Comparison of ENCODE assay signal across 8 mouse cellular contexts in the genomic region with DNA sequence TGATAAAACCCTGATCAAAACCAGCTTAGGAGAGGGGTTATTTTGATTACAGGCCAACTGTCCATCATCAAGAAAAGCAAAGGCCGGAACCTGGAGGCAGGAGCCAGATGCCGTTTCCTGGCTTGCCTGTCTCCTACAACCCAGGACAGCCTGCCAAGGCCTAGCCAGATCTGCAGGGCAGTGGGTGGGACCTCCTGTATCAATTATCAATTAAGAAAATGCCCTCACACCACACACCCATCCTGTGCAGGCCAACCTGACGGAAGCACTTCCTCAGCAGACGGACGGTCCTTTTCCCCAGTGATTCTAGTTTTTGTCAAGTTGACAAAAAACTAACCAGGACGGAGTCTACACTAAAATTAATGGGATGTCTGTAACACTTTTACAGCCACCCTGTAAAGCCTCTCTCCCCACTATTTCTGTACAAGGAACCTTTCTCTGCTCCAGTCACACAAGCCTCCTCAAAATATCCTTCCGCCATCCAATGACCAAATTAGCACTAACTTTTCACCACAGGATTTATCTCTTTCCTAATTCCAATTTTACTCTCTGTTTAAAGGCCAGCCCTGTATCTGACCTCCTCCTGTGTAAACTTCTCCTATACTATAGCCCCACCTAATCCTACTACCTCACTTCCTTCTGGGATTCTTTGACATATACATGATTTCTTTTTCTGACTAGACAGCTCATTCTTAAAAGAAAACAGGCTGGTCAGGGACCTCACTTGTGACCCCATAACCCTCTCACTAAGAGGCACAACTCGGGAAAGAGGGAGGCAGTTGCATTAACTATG. TPM values are rescaled to one million over a fixed set of nuclear protein-coding genes. Genes with fewer than 3 reads are reported as not detected.
DNase-seq lines count a peak whose midpoint lies in the region; ATAC-seq and TF ChIP-seq lines count a peak whose summit lies in the region.

No protein-coding gene starts in this region.

- H3K4me2 ChIP-seq in liver, embryonic 16.5 days (ENCODE audit: low read depth, low read length): peak overlapping the region; percentile 92

- H3K9ac ChIP-seq in MEL (ENCODE audit: control insufficient read depth, low read depth, low read length, poor library complexity, severe bottlenecking): peak overlapping the region; percentile 80
- H3K9ac ChIP-seq in liver, embryonic 16.5 days (ENCODE audit: low read depth, low read length): no peak overlapping the region

- H3K4me3 ChIP-seq in MEL (ENCODE audit: control insufficient read depth in 1 of 2, insufficient read depth in 1 of 2, low read depth in 2 of 2, low read length in 2 of 2): peak overlapping the region; percentile 79 to 97
- peak overlapping the region; percentile 88 for H3K4me3 ChIP-seq in bone marrow macrophage, adult 2 months (ENCODE audit: insufficient read depth, low read length)
- H3K4me3 ChIP-seq in liver, embryonic 16.5 days (ENCODE audit: low read depth, low read length): no peak overlapping the region

- H3K79me2 ChIP-seq in MEL (ENCODE audit: control insufficient read depth, insufficient read depth, low read length, poor library complexity): peaks cover 38% of the 10 kb centered on the region

- TF ChIP-seq POLR2A in MEL (IDR thresholded peaks at IDR 0.05; ENCODE audit: control insufficient read depth in 1 of 2, insufficient read depth in 1 of 2, low read depth in 1 of 2, low read length in 2 of 2, poor library complexity in 1 of 2): no peak
- no peak for TF ChIP-seq POLR2A in bone marrow macrophage, adult 2 months (IDR thresholded peaks at IDR 0.05; ENCODE audit: borderline replicate concordance, low read depth, low read length)

- WGBS in liver, embryonic 16.5 days (ENCODE audit: insufficient replicate concordance): 42% methylated on average over 8 of the region's 8 CpGs

- no peak for DNase-seq in MEL (ENCODE audit: low read depth, low spot score)
- peak; percentile 47 for DNase-seq in heart, postnatal 4 days
- DNase-seq in c-Kit-positive CD71-positive TER-119-positive erythroid progenitor cells, embryonic 14.5 days (ENCODE audit: low spot score): no peak
- no peak for DNase-seq in frontal cortex, postnatal 10 days (ENCODE audit: low spot score in 2 of 2)
- DNase-seq in thymus, postnatal 0 days (ENCODE audit: low spot score): no peak
- no peak for DNase-seq in urinary bladder, postnatal 25 days (ENCODE audit: low spot score)

- peaks cover 8 to 15% of the 10 kb centered on the region in 2 experiments for H3K4me1 ChIP-seq in MEL (ENCODE audit: control insufficient read depth in 1 of 2, insufficient read depth in 2 of 2, low read length in 2 of 2)
- peaks cover 12% of the 10 kb centered on the region for H3K4me1 ChIP-seq in bone marrow macrophage, adult 2 months (ENCODE audit: control insufficient read depth, insufficient read depth, low read length)
- peaks cover 27% of the 10 kb centered on the region for H3K4me1 ChIP-seq in liver, embryonic 16.5 days (ENCODE audit: control insufficient read depth, low read depth, low read length)

- no peak for TF ChIP-seq RAD21 in MEL (IDR thresholded peaks at IDR 0.05; ENCODE audit: low read depth, low read length)

- H3K9me3 ChIP-seq in MEL (replicated peaks; ENCODE audit: insufficient read depth, low read length): no peaks in the 10 kb centered on the region
- H3K9me3 ChIP-seq in liver, embryonic 16.5 days (replicated peaks; ENCODE audit: control insufficient read depth, low read length): no peaks in the 10 kb centered on the region

- no peaks in the 10 kb centered on the region for H3K27me3 ChIP-seq in MEL (ENCODE audit: control insufficient read depth in 1 of 2, insufficient read depth in 2 of 2, low read length in 2 of 2)
- no peaks in the 10 kb centered on the region for H3K27me3 ChIP-seq in liver, embryonic 16.5 days (ENCODE audit: control insufficient read depth, insufficient read depth, low read depth, low read length)

- peaks cover 0 to 23% of the 10 kb centered on the region in 2 experiments; a peak in 2 of 4 replicates for H3K36me3 ChIP-seq in MEL (ENCODE audit: control insufficient read depth in 1 of 2, insufficient read depth in 2 of 2, low read length in 2 of 2)
- H3K36me3 ChIP-seq in liver, embryonic 16.5 days (ENCODE audit: control insufficient read depth, insufficient read depth): no peaks in the 10 kb centered on the region

- peak overlapping the region; percentile 67 for H3K27ac ChIP-seq in MEL (ENCODE audit: control insufficient read depth, low read depth, low read length)
- H3K27ac ChIP-seq in bone marrow macrophage, adult 2 months (ENCODE audit: insufficient read depth, low read depth, low read length): peak overlapping the region; percentile 41; the same call in 1 of the 2 replicates
- H3K27ac ChIP-seq in liver, embryonic 16.5 days (ENCODE audit: low read length): no peak overlapping the region

- no peak for ATAC-seq in liver, embryonic 16.5 days (ENCODE audit: low read depth)

- no peak for TF ChIP-seq EP300 in MEL (IDR thresholded peaks at IDR 0.05; ENCODE audit: low read depth in 1 of 2, low read length in 2 of 2)

- no peak for TF ChIP-seq CTCF in MEL (IDR thresholded peaks at IDR 0.05 in 2 of 3, conservative IDR thresholded peaks at IDR 0.05 in 1 of 3; ENCODE audit: control insufficient read depth in 1 of 3, insufficient read depth in 1 of 3, low read depth in 2 of 3, low read length in 3 of 3, poor library complexity in 1 of 3, severe bottlenecking in 1 of 3)
- no peak for TF ChIP-seq CTCF in bone marrow macrophage, adult 2 months (IDR thresholded peaks at IDR 0.05; ENCODE audit: low read depth, low read length)

TF ChIP-seq in MEL, 35 proteins besides CTCF, POLR2A, EP300 and RAD21:
- no peak for TF ChIP-seq USF1 (IDR thresholded peaks at IDR 0.05; ENCODE audit: low read depth, low read length)
- TF ChIP-seq CHD2 (IDR thresholded peaks at IDR 0.05; ENCODE audit: low read length): no peak
- no peak for TF ChIP-seq UBTF (IDR thresholded peaks at IDR 0.05; ENCODE audit: borderline replicate concordance, insufficient read depth, low read depth, low read length)
- no peak for TF ChIP-seq ZNF384 (IDR thresholded peaks at IDR 0.05; ENCODE audit: low read depth, low read length)
- no peak for TF ChIP-seq TAL1 (IDR thresholded peaks at IDR 0.05; ENCODE audit: low read length)
- TF ChIP-seq ZMIZ1 (IDR thresholded peaks at IDR 0.05; ENCODE audit: low read depth, low read length): no peak
- no peak for TF ChIP-seq ZC3H11A (IDR thresholded peaks at IDR 0.05; ENCODE audit: low read depth, low read length)
- TF ChIP-seq GATA1 (IDR thresholded peaks at IDR 0.05; ENCODE audit: low read depth, low read length): no peak
- TF ChIP-seq BHLHE40 (IDR thresholded peaks at IDR 0.05; ENCODE audit: borderline replicate concordance, low read depth, low read length): no peak
- TF ChIP-seq TCF12 (IDR thresholded peaks at IDR 0.05; ENCODE audit: low read depth, low read length): no peak
- no peak for TF ChIP-seq JUND (IDR thresholded peaks at IDR 0.05; ENCODE audit: low read depth, low read length)
- no peak for TF ChIP-seq TBP (IDR thresholded peaks at IDR 0.05; ENCODE audit: low read depth, low read length)
- TF ChIP-seq KAT2A (conservative IDR thresholded peaks at IDR 0.05; ENCODE audit: low read depth, low read length): peak; percentile 43; the same call in 1 of the 2 replicates
- no peak for TF ChIP-seq E2F4 (IDR thresholded peaks at IDR 0.05; ENCODE audit: borderline replicate concordance, low read depth, low read length)
- TF ChIP-seq GABPA (IDR thresholded peaks at IDR 0.05; ENCODE audit: low read depth, low read length): no peak
- 0 out of 2 replicates have a peak, but pooled peaks have one; percentile 13 for TF ChIP-seq RCOR1 (IDR thresholded peaks at IDR 0.05; ENCODE audit: low read depth, low read length)
- no peak for TF ChIP-seq MAZ (IDR thresholded peaks at IDR 0.05; ENCODE audit: low read depth, low read length)
- TF ChIP-seq HCFC1 (IDR thresholded peaks at IDR 0.05; ENCODE audit: low read depth, low read length): 0 out of 2 replicates have a peak, but pooled peaks have one; percentile 17
- TF ChIP-seq MYC (IDR thresholded peaks at IDR 0.05; ENCODE audit: low read depth, low read length): no peak
- no peak for TF ChIP-seq MAFK (IDR thresholded peaks at IDR 0.05; ENCODE audit: borderline replicate concordance, low read depth, low read length)
- TF ChIP-seq MAX (IDR thresholded peaks at IDR 0.05; ENCODE audit: low read length): no peak

RNA-seq across cellular contexts. Expression of a gene that starts 2.1 kb away (rescaled TPM):
- total RNA-seq in MEL (2012; rRNA removed): 24.7 and 28.8 TPM in 2 replicates
- polyA plus RNA-seq in MEL (2012; ENCODE audit: insufficient read depth in 1 of 2, insufficient read length in 2 of 2, low read depth in 1 of 2, low replicate concordance in 2 of 2, missing spikeins in 1 of 2): 10 to 100 TPM in 1 of 2 experiments, not detected in 1; 33.8 TPM
- 22.9 and 26.0 TPM in 2 replicates for polyA plus RNA-seq in bone marrow macrophage, adult 2 months (2012; ENCODE audit: insufficient read depth, insufficient read length, missing spikeins)
- 10 to 100 TPM; 40.6 to 40.9 TPM for total RNA-seq in heart, postnatal 4 days (2021)
- polyA plus RNA-seq in liver, embryonic 16.5 days (2015; fragmentation: Nextera tagmentation; extraction: Ambion mirVana): 13.2 and 14.3 TPM in 2 replicates
- 42.7 and 51.9 TPM in 2 replicates for polyA plus RNA-seq in thymus, postnatal 0 days (2015; fragmentation: Nextera tagmentation; extraction: Ambion mirVana)

RNA-seq across cellular contexts. Expression of a gene that starts 50.0 kb away (rescaled TPM):
- total RNA-seq in MEL (2012; rRNA removed): 12.3 and 15.4 TPM in 2 replicates
- 100 to 1,000 TPM in 1 of 2 experiments, 10 to 100 TPM in 1; 19.5 to 143 TPM for polyA plus RNA-seq in MEL (2012; ENCODE audit: insufficient read depth in 1 of 2, insufficient read length in 2 of 2, low read depth in 1 of 2, low replicate concordance in 2 of 2, missing spikeins in 1 of 2)
- 0.64 and 0.69 TPM in 2 replicates for polyA plus RNA-seq in bone marrow macrophage, adult 2 months (2012; ENCODE audit: insufficient read depth, insufficient read length, missing spikeins)
- total RNA-seq in heart, postnatal 4 days (2021): 1 to 10 TPM; 1.9 to 2.0 TPM
- polyA plus RNA-seq in liver, embryonic 16.5 days (2015; fragmentation: Nextera tagmentation; extraction: Ambion mirVana): 0.89 and 0.99 TPM in 2 replicates
- polyA plus RNA-seq in thymus, postnatal 0 days (2015; fragmentation: Nextera tagmentation; extraction: Ambion mirVana): 12.6 and 14.8 TPM in 2 replicates

RNA-seq across cellular contexts. Expression of a gene that starts 52.5 kb away (rescaled TPM):
- 258 and 260 TPM in 2 replicates for total RNA-seq in MEL (2012; rRNA removed)
- polyA plus RNA-seq in MEL (2012; ENCODE audit: insufficient read depth in 1 of 2, insufficient read length in 2 of 2, low read depth in 1 of 2, low replicate concordance in 2 of 2, missing spikeins in 1 of 2): 100 to 1,000 TPM in 1 of 2 experiments, 10 to 100 TPM in 1; 58.5 to 288 TPM
- polyA plus RNA-seq in bone marrow macrophage, adult 2 months (2012; ENCODE audit: insufficient read depth, insufficient read length, missing spikeins): 46.4 and 53.3 TPM in 2 replicates
- 100 to 1,000 TPM; 135 to 136 TPM for total RNA-seq in heart, postnatal 4 days (2021)
- 259 and 271 TPM in 2 replicates for polyA plus RNA-seq in liver, embryonic 16.5 days (2015; fragmentation: Nextera tagmentation; extraction: Ambion mirVana)
- polyA plus RNA-seq in thymus, postnatal 0 days (2015; fragmentation: Nextera tagmentation; extraction: Ambion mirVana): 200 and 204 TPM in 2 replicates
